Mouse (Mus musculus): ENCODE data around the gene Olfr455. TPM values are rescaled to one million over a fixed set of nuclear protein-coding genes. Genes with fewer than 3 reads are reported as not detected.

Gene Olfr455
- not detected in 2 replicates for polyA plus RNA-seq (2015; fragmentation: Nextera tagmentation; extraction: Ambion mirVana)

DNA sequence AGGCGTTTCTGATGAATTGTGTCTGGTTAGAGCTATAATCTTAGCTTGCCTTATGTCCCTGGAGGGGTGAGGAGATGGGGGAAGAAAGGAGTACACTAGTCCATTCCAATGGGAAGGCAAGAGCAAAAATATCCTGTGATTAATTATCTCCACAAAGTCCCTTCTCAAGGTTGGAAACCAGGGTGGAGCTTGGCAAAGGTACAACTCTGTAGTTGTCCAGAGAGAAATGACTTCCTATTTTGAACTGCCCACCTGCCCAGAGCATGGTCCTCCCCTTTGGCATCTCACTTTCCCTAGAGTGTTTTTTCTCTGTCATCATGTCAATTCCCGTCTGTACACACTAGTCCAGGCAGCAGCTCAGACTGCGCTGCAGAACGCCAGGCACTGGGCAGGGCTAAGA lies at the start of gene Olfr455:
TSS of gene Olfr455 (minus strand) at position 127 of the 400 bp plus-strand sequence.
- H3K4me3 ChIP-seq (replicated peaks): no peak within 1 kb of the TSS
- H3K27ac ChIP-seq: no peak within 1 kb of the TSS
- no peaks in the 10 kb centered on the region for H3K27me3 ChIP-seq
- 79% methylated on average over 4 of the region's 4 CpGs for WGBS
- no peak within 1 kb of the TSS for H3K4me2 ChIP-seq
- H3K4me1 ChIP-seq: no peaks in the 10 kb centered on the region
- no peak for ATAC-seq (replicated peaks; ENCODE audit: low FRiP score)
- no peak within 1 kb of the TSS for H3K9ac ChIP-seq
- no peaks in the 10 kb centered on the region for H3K9me3 ChIP-seq (replicated peaks)
- no peaks in the 10 kb centered on the region for H3K36me3 ChIP-seq

DNA sequence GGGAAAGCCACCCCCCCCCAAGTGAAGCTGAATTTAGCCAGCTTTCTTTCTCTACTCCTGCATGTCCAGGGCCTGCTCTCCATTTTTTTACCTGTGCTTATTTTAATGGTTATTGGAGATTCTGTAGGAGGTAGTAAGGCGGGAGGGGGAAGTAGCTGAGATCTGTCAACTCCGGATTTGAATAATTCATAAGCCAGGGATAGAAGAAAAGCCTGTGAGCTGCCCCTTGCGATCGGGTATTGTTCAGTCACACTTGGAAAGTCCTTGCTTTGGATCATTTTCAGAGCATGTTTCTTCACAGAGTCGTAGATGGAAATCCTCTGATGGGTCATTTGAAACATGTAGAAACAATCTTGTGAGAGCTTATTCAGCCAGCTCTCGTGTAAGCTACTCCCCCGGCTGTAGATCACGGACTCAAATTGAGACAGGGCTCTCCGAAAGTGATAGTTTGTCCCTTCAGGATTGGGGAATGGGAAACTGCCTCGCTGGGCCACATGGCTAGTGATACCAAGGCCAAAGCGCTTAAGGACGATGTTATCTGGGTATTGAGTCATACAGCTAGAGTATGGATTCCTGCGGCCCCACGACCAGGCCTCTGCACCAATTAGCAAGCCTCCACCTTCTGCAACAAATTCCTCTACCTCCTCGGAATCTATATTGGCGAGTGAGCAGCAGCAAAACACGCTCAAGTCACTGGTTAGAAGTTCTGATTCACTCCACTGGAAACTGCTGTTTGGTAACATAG lies 45.9 kb upstream of the Olfr455 start:
- Histone ChIP-seq H3K9me3 (replicated peaks) (no peaks in the 10 kb centered on the region), H3K4me2 (no peak overlapping the region), H3K9ac (no peak overlapping the region), H3K27me3 (no peaks in the 10 kb centered on the region), H3K4me1 (no peaks in the 10 kb centered on the region), H3K36me3 (no peaks in the 10 kb centered on the region), H3K4me3 (replicated peaks) (no peak overlapping the region), H3K27ac (no peak overlapping the region)
- no peak for ATAC-seq (replicated peaks; ENCODE audit: low FRiP score)
- WGBS: 70% methylated on average over 17 of the region's 17 CpGs

- 0 out of 2 replicates have a peak, but pooled peaks cover 4% of the 10 kb centered on the region for H3K4me1 ChIP-seq
- H3K36me3 ChIP-seq: no peaks in the 10 kb centered on the region
- H3K4me3 ChIP-seq (replicated peaks): no peak overlapping the region
- WGBS: 87% methylated on average over 5 of the region's 5 CpGs
- H3K27me3 ChIP-seq: no peaks in the 10 kb centered on the region
- H3K9ac ChIP-seq: no peak overlapping the region
- H3K9me3 ChIP-seq (replicated peaks): no peaks in the 10 kb centered on the region
- H3K27ac ChIP-seq: no peak overlapping the region
- no peak overlapping the region for H3K4me2 ChIP-seq
- ATAC-seq (replicated peaks; ENCODE audit: low FRiP score): no peak
These were observed 39.2 kb upstream of the Olfr455 start for GRCm38 (mm10) chr6:42586569-42586968.

DNA sequence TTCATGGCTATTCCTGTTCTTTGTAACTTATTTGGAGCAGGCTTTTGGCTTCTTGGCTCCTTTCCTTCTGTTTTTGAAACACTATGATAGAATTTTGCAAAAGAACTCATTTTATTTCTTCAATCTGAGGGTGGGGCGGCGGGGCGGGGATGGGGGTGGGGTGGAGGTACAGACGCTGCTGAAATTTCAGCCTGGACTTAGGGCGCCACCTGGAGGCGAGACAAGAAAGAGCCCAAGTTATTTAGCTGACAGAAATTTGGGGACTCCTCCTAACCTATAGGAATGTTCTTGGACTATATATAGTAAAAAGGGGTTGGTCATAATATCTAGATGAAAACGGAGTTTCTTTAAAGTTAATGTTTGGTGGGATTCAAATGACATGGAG lies 36.1 kb upstream of the Olfr455 start:
- no peaks in the 10 kb centered on the region for H3K27me3 ChIP-seq
- H3K9ac ChIP-seq: no peak overlapping the region
- WGBS: under 1% methylated on average over 7 of the region's 7 CpGs
- H3K4me3 ChIP-seq (replicated peaks): no peak overlapping the region
- ATAC-seq (replicated peaks; ENCODE audit: low FRiP score): no peak
- 0 out of 2 replicates have a peak, but pooled peaks cover 4% of the 10 kb centered on the region for H3K4me1 ChIP-seq
- H3K4me2 ChIP-seq: peak overlapping the region; percentile 44
- H3K36me3 ChIP-seq: no peaks in the 10 kb centered on the region
- H3K27ac ChIP-seq: no peak overlapping the region
- no peaks in the 10 kb centered on the region for H3K9me3 ChIP-seq (replicated peaks)

DNA sequence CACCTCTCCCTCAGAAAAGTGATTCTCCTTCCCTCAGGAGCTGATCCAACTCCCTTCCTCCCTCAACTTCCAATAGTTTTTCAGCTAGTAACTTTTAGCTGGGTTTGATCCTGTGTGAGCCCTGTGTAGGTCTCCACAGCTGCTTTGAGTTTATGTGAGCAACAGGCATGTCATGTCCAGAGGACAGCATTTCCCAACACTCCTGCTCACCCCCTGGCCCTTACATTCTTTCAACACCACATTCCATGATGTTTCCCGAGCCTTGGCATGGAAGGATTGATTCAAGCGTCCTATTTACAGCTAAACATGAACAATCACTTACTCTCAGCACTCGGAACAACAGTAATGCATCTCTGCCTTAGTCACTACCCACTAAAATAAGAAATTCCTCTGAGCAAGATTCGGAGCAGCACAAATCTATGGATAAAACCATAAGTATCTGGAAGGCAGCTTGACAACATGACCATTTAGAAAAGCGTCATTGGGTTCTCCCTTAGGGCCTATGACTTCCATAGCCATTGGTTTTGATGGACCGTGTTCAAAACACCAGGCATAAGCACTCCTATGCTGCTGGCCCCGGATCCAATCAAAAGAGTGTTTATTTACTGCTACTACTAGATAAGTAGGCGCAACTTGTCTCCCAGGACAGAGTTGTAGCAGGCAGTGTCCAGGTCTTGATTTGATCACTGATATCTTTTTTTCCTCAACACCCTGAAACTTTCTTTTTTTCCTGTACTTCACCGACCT lies 35.5 kb upstream of the Olfr455 start:
- 0 out of 2 replicates have a peak, but pooled peaks cover 4% of the 10 kb centered on the region for H3K4me1 ChIP-seq
- H3K36me3 ChIP-seq: no peaks in the 10 kb centered on the region
- H3K4me2 ChIP-seq: peak overlapping the region; percentile 44
- H3K27me3 ChIP-seq: no peaks in the 10 kb centered on the region
- no peak overlapping the region for H3K4me3 ChIP-seq (replicated peaks)
- 60% methylated on average over 9 of the region's 9 CpGs for WGBS
- no peak for ATAC-seq (replicated peaks; ENCODE audit: low FRiP score)
- no peak overlapping the region for H3K9ac ChIP-seq
- H3K9me3 ChIP-seq (replicated peaks): no peaks in the 10 kb centered on the region
- H3K27ac ChIP-seq: no peak overlapping the region

DNA sequence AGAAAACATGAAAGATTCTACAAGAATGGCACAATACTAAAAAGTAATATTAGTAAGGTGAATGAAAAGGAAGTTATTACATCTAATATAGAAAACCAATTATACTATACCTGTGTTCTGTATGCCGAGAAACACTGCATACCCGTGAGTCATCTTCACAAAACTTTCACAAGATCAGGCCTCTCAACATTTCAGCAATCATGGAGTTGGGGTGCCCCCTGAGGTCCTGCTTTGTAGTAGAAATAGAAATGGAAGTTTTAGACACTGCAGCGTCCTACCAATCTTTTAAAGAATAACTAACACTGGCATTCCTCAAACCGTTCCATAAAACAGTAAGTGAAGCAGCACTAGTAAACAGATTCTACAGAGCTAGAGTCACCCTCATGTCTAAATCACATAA lies 31.3 kb upstream of the Olfr455 start:
- Histone ChIP-seq H3K9ac (no peak overlapping the region), H3K36me3 (no peaks in the 10 kb centered on the region), H3K27me3 (no peaks in the 10 kb centered on the region), H3K4me2 (no peak overlapping the region), H3K9me3 (replicated peaks) (no peaks in the 10 kb centered on the region), H3K27ac (no peak overlapping the region), H3K4me3 (replicated peaks) (no peak overlapping the region), H3K4me1 (0 out of 2 replicates have a peak, but pooled peaks cover 4% of the 10 kb centered on the region)
- WGBS: 78% methylated on average over 4 of the region's 4 CpGs
- ATAC-seq (replicated peaks; ENCODE audit: low FRiP score): no peak

GRCm38 (mm10) chr6:42577433-42577832 lies 30.0 kb upstream of the Olfr455 start:
- Histone ChIP-seq H3K4me1 (no peaks in the 10 kb centered on the region), H3K9me3 (replicated peaks) (no peaks in the 10 kb centered on the region), H3K27ac (no peak overlapping the region), H3K36me3 (no peaks in the 10 kb centered on the region), H3K4me3 (replicated peaks) (no peak overlapping the region), H3K4me2 (no peak overlapping the region), H3K9ac (no peak overlapping the region), H3K27me3 (no peaks in the 10 kb centered on the region)
- 95% methylated on average over 2 of the region's 2 CpGs for WGBS
- no peak for ATAC-seq (replicated peaks; ENCODE audit: low FRiP score)

GRCm38 (mm10) chr6:42568205-42568604 lies 20.8 kb upstream of the Olfr455 start:
- no peak overlapping the region for H3K4me3 ChIP-seq (replicated peaks)
- H3K4me1 ChIP-seq: no peaks in the 10 kb centered on the region
- no peaks in the 10 kb centered on the region for H3K9me3 ChIP-seq (replicated peaks)
- no peaks in the 10 kb centered on the region for H3K36me3 ChIP-seq
- H3K27me3 ChIP-seq: no peaks in the 10 kb centered on the region; the same call in 1 of the 2 replicates
- H3K4me2 ChIP-seq: no peak overlapping the region
- 63% methylated on average over 2 of the region's 2 CpGs for WGBS
- H3K9ac ChIP-seq: no peak overlapping the region
- no peak for ATAC-seq (replicated peaks; ENCODE audit: low FRiP score)
- H3K27ac ChIP-seq: no peak overlapping the region

GRCm38 (mm10) chr6:42566076-42566598 lies 18.8 kb upstream of the Olfr455 start:
- Histone ChIP-seq H3K4me1 (no peaks in the 10 kb centered on the region), H3K36me3 (no peaks in the 10 kb centered on the region), H3K9me3 (replicated peaks) (no peaks in the 10 kb centered on the region), H3K9ac (no peak overlapping the region), H3K4me3 (replicated peaks) (no peak overlapping the region), H3K4me2 (no peak overlapping the region), H3K27me3 (no peaks in the 10 kb centered on the region; the same call in 1 of the 2 replicates), H3K27ac (no peak overlapping the region)
- WGBS: 82% methylated on average over 2 of the region's 2 CpGs
- ATAC-seq (replicated peaks; ENCODE audit: low FRiP score): no peak

GRCm38 (mm10) chr6:42562280-42562679 lies 14.9 kb upstream of the Olfr455 start:
- Histone ChIP-seq H3K4me1 (no peaks in the 10 kb centered on the region), H3K4me3 (replicated peaks) (no peak overlapping the region), H3K9me3 (replicated peaks) (no peaks in the 10 kb centered on the region), H3K27me3 (no peaks in the 10 kb centered on the region; the same call in 1 of the 2 replicates), H3K9ac (no peak overlapping the region), H3K36me3 (no peaks in the 10 kb centered on the region), H3K27ac (no peak overlapping the region), H3K4me2 (no peak overlapping the region)
- 46% methylated on average over 2 of the region's 2 CpGs for WGBS
- no peak for ATAC-seq (replicated peaks; ENCODE audit: low FRiP score)

GRCm38 (mm10) chr6:42560885-42561284 lies 13.5 kb upstream of the Olfr455 start:
- no peak overlapping the region for H3K4me3 ChIP-seq (replicated peaks)
- H3K9ac ChIP-seq: no peak overlapping the region
- no peaks in the 10 kb centered on the region for H3K9me3 ChIP-seq (replicated peaks)
- no peak overlapping the region for H3K27ac ChIP-seq
- no peaks in the 10 kb centered on the region for H3K4me1 ChIP-seq
- no peak for ATAC-seq (replicated peaks; ENCODE audit: low FRiP score)
- 56% methylated on average over 5 of the region's 5 CpGs for WGBS
- no peaks in the 10 kb centered on the region for H3K36me3 ChIP-seq
- H3K4me2 ChIP-seq: no peak overlapping the region
- no peaks in the 10 kb centered on the region; the same call in 1 of the 2 replicates for H3K27me3 ChIP-seq

DNA sequence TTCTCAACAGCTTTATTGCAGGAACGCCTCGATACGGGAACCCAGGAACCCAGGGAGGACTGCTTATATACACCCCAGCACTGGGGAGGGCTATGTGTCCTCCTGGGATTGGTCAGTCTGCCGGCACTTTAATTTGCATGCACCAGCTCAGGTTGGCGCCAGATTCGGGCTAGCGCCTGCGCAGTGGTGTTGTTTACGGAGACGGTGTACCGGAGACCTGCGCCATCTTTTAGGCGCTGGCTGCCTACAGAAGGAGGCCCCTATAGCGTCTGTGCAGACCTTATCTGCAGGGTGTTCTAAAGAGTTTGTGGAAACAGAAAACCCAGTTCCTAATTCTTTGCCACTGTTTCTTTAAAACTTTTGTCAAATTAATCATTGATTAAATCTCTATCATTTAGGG lies 11.3 kb upstream of the Olfr455 start:
- H3K4me3 ChIP-seq (replicated peaks): no peak overlapping the region
- no peaks in the 10 kb centered on the region for H3K4me1 ChIP-seq
- ATAC-seq (replicated peaks; ENCODE audit: low FRiP score): no peak
- no peak overlapping the region for H3K27ac ChIP-seq
- no peak overlapping the region for H3K4me2 ChIP-seq
- 96% methylated on average over 14 of the region's 14 CpGs for WGBS
- H3K9me3 ChIP-seq (replicated peaks): no peaks in the 10 kb centered on the region
- H3K27me3 ChIP-seq: no peaks in the 10 kb centered on the region; the same call in 1 of the 2 replicates
- no peak overlapping the region for H3K9ac ChIP-seq
- no peaks in the 10 kb centered on the region for H3K36me3 ChIP-seq
